Mouse (Mus musculus): ENCODE measurements around the gene Defb7.

GRCm38 (mm10) chr8:19535195-19535829, 40.4 kb downstream of the Defb7 start:
- TF ChIP-seq TAL1 (IDR thresholded peaks at IDR 0.05; ENCODE audit: low read length): no peak
- no peak for TF ChIP-seq GATA1 (IDR thresholded peaks at IDR 0.05; ENCODE audit: low read length)
